Mouse (Mus musculus) urinary bladder, postnatal 25 days (tissue): ENCODE measurements around the gene Cspg4.
"Not testable (repeated sequence)": the region's sequence is repeated elsewhere in the genome, so short reads cannot be mapped to it uniquely, and the experiment has no call there.

ENCODE experiments used
- DNase-seq: peaks from one replicate; pipeline ENCODE4 v3.0.0; 2022; ENCODE audit warnings: low spot score

Cspg4 gene

DNA sequence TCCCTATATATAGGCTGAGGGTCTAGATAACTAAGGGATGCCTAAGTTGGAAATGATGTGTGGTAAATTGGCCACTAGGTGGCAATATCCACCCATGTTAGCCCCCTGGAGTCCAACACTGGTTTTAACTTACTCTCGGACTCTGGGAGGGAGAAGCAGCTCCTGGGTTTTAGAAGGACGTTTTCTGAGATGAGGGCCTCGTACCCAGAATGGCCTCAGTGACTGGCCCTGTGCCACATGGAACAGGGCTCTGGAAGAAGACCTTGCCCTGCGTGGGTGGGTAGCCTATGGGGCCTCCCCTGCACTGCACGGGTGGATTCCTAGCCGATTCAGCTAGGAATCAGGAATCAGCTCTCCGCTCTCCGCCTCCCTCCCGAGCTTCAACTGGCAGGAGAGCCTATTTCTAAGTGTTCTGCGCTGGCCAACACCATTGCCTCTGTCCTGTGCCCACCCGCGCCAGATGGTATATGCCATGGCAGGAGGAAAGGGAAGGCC, 26.7 kb downstream of the Cspg4 start:
- peak; percentile 44 for DNase-seq

DNA sequence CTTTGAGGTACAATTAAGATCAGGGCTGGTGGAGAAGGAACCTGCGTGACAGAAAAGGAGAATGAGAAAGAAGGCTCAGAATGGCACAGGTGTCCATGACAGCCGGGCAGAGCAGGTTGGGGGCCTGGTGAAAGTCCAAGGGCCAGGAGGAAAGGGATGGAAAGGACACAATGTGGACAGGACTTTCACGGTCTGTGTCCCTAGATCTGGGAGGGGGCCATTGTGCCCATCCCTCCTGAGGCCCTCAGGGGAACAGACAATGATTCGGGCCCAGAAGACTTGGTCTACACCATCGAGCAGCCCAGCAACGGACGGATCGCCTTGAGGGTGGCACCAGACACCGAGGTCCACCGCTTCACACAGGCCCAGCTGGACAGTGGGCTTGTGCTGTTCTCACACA, 27.3 kb downstream of the Cspg4 start:
- DNase-seq = no peak

DNA sequence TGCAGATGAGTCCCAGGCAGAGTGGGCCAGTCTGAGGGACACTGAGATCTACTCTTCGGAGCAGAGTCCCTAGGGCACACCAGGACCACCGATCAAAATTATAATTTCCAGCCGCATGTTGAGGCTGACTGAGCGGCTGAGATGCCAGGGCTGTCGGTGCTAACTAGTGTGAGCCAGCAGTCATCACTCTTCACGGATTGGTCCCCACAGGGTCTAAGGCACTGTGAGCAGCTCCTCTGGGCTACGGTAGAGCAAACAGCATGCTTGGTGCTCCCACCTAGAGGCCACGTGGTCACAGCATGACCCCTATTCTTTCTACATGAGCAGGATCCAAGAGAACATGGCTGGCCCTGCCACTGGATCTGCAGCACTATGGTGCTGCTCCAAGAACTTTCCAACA, 28.5 kb downstream of the Cspg4 start:
- DNase-seq = no peak

DNA sequence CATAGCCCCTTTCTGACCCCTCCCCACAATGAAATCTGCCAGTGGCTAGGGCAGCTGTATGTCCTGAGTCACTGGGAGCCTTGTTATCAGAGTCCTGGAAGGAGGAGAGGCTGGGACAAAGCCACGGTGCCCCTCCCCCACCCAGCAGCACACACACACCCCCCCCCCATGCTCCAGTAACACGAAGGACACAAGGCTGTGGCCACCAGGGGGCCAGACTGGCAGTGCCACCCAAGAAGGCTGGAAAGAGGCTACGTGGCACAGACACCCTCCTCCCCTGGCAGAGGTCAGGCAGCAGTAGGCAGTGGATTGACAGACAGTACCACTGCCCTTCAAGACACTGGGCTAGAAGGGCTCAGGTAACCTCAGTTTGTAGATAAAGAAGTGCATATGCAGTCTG, 29.2 kb downstream of the Cspg4 start:
- DNase-seq = peak; percentile 44

DNA sequence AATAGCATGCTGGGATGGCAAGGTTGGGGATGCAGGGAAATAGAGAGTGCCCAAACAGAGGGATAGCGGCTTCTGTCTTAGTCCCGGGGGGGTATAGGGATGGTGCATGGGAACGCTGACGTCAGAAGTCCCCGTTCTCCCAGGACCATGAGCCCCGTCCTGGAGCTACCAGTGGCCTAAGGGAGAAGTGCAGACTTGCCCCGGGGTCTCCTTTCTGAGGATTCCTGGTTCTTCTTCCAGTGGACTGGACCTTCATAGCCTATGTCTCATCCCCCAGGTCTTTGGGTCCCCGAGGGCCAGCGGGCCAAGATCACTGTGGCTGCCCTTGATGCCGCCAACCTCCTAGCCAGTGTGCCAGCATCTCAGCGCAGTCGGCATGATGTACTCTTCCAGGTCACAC, 31.9 kb downstream of the Cspg4 start:
- DNase-seq = no peak

DNA sequence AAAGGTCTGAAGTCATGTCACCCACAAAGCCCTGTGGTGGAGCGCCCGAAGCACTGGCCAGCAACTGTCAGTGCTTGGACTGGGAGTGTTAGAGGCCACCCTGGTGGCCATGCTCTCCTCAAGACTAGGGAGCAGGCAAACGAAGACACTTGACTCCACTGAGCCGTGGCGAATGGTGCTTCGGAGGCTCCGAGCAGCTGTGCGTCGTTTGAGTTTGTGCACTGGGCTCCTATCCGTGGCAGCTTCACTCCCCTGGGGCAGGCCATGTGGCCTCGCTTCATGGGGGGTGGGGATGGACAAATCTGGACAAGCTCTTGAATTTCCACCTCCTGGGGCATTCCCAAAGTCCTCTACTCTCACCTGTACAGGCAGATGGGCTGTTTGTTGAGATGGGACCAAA, 34.6 kb downstream of the Cspg4 start:
- DNase-seq = no peak

DNA sequence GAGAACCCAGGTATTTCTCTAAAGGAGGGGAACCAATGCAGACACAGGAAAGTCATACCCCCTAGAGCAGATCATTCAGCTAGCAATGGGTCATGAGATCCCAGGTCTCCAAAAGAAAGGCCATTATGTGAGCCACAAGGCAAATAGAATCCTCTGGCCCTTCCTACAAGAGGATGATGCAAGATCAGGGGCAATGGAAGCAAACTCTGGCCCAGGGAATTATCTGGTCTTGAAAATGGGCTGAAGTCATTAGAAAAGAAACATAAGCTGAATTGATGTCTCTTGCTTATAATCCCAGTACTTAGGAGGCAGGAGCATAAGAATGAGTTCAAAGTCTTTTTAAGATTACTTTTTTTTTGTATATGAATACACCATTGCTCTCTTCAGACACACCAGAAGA, 35.2 kb downstream of the Cspg4 start:
- DNase-seq = no peak

DNA sequence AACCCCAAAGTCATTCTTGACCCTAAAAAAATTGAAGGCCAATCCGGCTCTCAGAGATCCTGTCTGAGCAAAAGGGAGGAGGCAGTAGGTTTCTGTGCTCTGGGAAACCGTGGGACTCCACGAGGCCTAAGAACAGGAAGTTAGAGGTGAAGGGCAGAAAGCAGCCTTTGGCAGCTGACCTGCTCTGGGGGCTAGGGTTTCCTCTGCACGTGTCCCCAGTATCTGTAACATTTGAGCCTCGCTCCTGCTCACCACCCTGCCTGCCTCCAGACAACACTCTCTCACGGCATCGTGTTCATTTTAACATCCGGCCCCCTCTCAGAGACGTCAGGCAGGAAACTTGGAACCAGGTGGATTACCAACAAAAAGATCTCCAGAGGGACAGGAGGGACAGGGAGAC, 35.7 kb downstream of the Cspg4 start:
- DNase-seq = no peak

DNA sequence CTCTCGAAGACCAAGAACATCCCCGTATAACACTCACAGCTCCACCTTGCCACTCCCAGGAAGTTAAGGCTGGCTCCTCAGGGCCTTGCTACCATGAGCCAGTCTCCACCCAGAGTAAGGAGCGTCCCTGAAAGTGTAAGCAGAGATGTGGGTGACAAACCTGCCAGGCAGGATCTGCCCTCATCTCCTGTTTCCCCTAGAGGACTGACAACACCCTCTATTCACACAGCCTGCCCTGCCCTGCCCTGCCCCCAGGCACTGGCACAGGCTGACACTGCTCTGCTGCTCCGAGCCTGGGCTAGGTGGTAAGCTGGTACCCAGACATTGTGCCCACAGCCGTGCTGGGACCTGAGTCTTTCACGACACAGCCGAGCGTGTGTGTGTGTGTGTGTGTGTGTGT, 36.4 kb downstream of the Cspg4 start:
- DNase-seq = peak; percentile 42

DNA sequence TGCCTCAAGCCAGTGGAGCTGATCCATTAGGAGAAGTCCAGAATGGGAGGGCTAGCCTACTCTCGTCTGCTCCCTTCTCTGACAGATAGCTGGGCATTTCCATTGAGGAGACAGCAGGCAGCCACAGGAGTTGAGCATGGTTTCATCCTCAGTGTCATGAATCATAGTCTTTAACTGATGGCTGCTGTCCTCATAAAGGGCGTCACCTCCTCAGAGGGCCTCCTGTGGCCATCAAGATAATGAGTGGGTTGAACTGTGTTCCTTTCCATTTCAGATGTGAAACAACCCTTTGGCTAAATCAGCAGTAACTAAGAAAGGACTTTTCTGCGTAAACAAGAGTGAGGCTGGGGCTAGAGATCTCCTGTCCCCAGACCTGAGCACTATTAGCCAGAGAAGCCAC, 38.8 kb downstream of the Cspg4 start:
- DNase-seq = no peak

DNA sequence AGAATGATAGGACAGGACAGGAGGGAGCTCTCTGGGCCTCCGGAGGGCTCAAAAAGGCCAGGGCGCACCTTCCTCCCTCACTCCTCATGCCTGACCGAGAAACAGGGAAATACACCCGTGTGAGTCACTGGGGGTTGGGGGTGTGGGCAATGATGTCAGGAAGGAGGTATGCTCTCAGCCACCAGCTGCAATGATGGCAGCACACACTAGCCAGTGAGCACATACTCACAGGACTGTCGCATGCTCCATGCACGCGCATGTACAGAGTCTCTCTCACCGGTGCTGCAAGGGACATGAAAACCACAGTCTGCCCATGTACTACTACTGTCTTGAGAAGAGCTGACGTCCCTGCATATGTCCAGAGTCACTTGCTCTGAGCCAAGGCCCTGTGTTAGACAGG, 42.7 kb downstream of the Cspg4 start:
- DNase-seq = no peak

DNA sequence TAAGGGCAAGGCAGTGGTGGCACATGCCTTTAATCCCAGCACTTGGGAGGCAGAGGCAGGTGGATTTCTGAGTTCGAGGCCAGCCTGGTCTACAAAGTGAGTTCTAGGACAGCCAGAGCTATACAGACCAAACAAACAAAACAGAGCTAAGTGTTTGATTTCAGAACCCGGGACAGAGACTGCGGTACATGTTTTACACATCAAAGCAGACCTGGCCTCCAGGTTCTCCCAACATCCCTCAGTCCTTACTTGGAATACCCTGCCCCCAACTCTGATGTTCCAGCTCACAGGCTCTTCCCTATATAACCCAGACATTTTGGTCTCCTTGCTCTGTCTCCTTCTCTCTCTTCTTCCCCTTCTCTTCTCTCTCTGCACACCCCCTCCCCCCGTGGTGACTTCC, 45.2 kb downstream of the Cspg4 start:
- not testable (repeated sequence) for DNase-seq

DNA sequence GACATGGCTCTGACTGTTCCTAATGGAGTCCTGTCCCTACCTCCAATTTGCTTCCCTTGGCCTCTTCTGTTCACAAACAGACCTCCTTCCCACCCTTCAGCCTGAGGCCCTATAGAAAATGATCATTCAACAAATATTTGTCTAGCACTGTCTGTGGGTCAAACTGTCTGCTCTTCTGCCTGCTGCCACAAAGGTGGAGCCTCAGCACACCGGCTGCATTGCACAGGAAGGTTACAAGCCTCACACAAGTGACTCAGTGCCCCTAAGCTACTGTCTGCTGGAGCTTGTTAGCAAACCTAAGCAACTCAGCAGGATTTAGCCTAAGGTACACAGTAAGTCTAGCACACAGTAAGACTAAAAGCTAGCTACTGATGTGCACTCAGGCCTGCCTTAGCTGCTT, 46.2 kb downstream of the Cspg4 start:
- no peak for DNase-seq

DNA sequence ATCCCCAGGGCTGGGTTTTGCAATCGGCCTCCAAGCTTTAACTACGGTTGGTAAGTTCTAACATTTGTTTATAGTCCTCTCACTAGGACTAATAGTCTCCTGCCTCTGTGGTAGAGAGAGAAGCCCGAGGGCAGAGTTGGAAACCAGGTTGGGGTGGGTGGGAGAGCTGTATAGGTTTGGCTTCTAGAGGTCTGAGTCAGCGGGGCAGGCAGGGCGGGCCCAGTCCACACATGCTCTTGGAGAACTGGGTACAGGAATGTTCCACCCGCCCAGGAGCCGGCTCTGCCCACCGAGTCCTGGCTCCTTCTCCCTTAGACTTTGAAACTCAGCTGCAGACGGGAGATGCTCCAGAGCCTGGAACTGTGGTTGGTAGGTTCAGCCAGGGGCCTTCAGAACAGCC, 49.2 kb downstream of the Cspg4 start:
- peak; percentile 52 for DNase-seq

DNA sequence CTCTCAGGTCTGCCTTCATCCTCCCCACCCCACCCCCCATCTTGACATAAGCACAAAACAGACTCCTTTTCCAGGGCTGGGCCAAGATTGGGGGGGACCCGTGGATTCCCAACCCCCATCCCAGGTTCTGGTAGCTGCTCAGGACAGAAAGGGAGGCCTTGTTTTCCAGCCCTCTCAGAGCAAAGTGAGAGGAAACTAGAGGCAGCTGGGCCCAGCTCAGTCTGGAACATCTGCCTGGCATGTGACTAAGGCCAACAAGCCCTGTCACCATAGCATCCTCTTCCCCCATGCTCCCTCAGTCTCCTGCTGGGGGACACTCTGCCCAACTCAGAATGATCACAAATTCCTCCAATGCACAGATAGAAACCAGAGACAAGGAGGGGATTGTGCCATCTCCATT, 50.3 kb downstream of the Cspg4 start:
- DNase-seq = no peak

DNA sequence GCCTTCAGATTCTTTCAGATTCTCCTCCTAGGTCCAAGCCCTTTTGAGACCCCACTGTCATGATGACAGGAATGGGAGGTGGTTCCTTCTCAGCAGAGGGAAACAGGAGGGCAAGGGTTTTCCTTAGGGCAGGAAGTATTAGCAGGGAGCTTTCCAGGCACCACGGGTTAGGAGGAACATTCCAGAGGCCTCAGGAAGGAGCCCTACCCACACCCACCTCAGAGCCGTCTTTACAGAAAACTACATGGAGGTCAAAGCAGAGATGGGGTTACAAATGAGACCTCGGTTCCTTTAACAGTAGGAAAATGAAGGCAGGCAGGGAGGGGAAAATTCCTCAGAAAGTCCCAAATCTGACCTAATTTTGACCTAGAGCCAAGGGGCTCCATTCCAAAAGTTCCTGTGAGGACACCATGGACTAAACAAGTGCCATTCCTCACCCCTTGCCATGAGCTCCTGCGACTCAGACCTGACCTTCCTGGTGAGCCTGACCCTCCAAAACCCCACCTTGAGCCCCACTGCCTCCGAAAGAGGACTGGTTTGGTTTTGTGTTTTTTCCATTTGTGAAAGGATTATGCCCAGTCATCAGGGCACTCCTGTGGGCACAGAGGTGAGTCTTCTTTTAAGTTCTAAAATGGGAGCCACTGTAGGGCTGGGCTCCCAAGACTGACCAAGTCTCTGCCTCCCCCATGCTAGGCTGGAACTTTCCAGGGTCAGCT, 51.0 kb downstream of the Cspg4 start:
- no peak for DNase-seq

DNA sequence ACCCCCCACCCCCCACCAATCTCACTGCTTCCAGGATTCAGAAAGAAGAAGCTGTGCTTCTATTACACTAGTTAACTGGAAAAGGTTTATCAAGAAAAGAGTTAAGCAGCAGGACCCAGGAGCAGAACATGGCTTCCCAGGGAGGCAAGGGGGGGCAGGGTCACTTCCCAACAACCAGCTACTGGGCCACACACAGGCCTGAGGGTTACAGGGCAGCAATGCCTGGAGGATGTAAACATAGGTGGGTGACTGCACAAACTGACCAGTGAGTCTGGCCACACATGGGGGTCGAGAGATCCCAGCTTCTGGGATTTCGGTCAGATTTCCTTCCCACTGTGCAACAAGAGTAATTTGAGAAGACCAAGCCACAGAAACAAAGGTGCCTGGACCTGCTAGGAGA, 52.3 kb downstream of the Cspg4 start:
- DNase-seq = no peak

DNA sequence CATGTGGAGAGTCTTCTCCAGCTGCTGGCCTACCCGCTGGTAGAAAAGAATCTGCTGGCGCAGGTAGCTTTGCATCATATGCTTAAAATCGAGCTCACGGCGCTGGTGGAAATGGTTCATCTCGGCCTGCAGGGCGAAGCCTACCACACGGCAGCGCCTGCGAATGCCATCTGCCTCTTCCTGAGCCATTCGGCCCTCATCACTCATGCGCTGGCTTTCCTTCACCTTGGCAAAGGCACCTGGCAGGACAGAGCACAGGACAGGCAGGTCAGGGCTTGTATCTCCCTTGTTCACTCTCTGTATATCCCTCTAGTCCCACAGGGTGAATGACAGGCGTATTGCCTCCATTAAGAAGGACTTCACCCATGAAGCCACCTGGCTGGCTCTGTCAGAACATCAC, 53.6 kb downstream of the Cspg4 start:
- no peak for DNase-seq

DNA sequence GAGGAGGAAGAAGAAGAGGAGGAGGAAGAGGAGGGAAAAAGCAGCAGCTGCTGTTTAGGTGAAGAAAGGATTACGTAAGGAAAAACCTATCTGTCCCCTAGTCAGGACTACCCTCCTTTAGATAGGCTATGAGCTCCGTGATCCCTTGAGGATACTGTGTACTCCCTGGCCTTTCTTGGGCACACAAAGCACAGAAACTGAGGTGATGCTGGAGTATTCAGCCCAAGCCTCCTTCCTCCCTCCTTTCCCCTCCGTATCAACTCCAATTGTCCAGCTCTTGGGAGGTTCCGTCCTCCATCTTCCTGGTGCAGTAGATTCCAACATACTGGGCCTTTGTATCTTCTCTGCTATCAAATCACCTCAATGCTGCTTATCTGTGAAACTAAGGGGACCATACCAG, 57.9 kb downstream of the Cspg4 start:
- DNase-seq = no peak

DNA sequence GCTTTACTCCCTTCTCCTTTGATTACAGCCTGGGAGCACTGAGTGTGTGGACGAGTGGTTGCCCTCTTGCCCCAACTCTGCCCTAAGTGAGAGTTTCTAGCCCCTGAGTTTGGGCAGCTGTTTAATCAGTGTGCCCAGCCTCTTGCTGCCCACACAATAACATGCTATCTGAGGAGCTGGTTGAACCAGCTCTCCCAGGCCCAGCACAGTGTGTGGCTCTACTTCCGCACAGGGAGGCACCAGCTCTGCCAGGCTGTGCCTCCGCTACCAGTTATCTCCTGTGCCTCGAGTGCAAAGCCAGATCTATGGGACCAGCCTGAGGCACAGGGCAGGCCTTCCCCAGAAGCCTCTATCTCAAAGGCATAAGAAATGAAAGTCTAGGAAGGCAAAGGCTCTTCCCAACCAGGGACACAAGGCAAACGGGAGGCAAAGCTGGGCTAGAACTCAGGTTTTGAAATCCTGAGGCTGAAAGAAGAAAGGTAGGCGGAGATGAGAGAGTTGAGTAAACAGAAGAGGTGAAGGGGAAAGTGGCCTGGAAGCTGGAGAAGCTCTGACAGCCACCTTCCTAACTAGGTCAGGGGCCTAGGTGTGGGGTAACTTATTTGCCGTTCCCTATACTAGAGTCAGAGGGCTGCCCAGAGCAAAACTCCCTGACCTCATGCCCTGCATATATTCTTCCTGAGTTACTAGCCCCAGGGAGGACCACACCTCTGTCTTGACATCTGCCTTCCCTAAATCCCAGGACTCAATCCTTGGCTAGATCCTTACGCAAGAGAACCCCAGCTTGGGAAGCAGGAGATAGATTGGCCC, 59.2 kb downstream of the Cspg4 start:
- DNase-seq = peak; percentile 35

DNA sequence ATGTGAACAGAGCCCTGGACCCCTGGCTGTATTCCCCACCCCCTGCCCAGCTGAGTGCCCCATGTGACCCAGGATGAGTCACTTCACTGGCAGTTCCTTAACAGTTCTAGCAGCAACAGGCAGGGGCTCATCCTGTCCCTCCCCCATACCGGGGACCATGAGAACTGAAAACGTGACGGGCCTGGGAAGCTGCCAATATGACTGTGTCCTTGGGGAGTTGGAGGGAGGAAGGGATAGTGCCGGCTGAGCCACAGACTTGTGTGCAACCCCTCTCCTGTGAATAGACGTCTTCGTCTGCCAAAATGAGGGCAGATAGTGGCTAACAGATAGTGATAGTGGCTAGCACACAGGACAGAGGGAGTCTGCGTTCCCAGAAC, 59.8 kb downstream of the Cspg4 start:
- peak; percentile 65 for DNase-seq

DNA sequence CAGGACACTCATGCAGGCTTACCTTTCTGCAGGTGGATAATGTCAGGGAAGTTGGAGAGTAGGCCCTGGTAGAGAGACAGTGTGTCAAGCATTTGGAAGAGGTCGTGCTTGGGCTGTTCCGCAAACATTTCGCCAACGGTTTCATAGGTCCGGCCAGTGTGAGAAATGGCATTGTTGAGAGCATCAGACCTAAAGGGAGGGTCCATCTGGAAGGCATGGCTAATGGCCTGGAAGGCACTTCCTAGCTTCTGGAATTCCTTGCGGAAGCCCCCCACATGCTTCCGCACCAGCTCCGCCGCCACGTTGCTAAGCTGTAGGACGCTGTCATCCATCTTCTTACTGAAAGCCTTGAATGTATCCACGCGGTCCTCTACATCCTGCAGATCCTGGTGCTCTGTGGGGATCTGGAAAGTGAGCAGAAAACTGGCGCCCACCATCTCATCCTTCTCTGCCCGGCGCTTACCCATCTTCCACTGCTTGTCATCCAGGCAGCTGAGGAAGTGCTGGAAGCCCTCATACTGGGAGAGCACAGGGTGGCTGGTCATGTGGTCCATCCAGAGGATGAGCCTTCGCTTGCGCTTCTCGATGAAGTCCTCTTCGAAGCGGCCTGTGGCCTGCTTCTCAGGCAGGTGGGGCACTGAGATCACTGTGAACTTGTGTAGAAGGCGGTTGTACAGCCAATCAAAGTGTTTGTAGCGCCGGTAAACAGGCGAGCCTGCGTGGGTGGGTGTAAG, 60.6 kb downstream of the Cspg4 start:
- no peak for DNase-seq

DNA sequence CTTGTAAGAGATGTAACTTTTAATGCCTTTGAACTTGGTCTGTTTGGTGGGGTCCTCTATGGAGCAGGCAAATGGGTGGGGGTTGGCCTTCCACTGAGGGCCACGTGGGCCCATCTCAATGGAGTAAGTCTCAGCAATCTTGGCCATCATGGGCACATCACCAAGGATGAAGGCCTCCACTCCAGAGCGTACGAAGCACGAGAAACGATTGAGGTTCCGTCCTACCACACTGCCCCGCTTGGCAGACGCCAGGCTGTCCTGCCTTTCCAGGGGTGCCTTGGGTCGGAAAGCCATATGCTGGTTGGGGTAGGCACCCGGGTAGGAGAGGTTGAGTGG, 61.2 kb downstream of the Cspg4 start:
- DNase-seq = no peak
